Mouse (Mus musculus) ovary, postnatal 36 days (tissue): ENCODE measurements around the gene Dennd2a.
A peak's percentile ranks its signal among the peaks of the same experiment; 100 is the strongest.

Experiments used
- DNase-seq: peaks from one replicate; pipeline ENCODE4 v3.0.0; 2022; ENCODE audit warnings: low spot score, mixed read lengths

The Dennd2a gene

GRCm38 (mm10) chr6:39515040-39515738 lies 42.5 kb downstream of the Dennd2a start:
- no peak for DNase-seq

- DNase-seq, result no peak
These were observed 54.2 kb downstream of the Dennd2a start for GRCm38 (mm10) chr6:39503476-39503875.

GRCm38 (mm10) chr6:39497165-39497564 lies 60.5 kb downstream of the Dennd2a start:
- DNase-seq, result no peak

GRCm38 (mm10) chr6:39493129-39493714 lies 64.4 kb downstream of the Dennd2a start:
- peak; percentile 27 for DNase-seq

- DNase-seq, result no peak
These were observed 65.5 kb downstream of the Dennd2a start for GRCm38 (mm10) chr6:39492161-39492560.

GRCm38 (mm10) chr6:39491203-39491602 lies 66.5 kb downstream of the Dennd2a start:
- DNase-seq, result no peak

GRCm38 (mm10) chr6:39488292-39488691 lies 69.4 kb downstream of the Dennd2a start:
- no peak for DNase-seq

GRCm38 (mm10) chr6:39483656-39484055 lies 74.0 kb downstream of the Dennd2a start:
- no peak for DNase-seq

GRCm38 (mm10) chr6:39478509-39479150 lies 79.0 kb downstream of the Dennd2a start:
- DNase-seq, result no peak

GRCm38 (mm10) chr6:39476617-39477016 lies 81.0 kb downstream of the Dennd2a start:
- DNase-seq, result no peak

- DNase-seq, result no peak
These were observed 83.2 kb downstream of the Dennd2a start for GRCm38 (mm10) chr6:39474424-39474823.

- DNase-seq, result no peak
These were observed 84.8 kb downstream of the Dennd2a start for GRCm38 (mm10) chr6:39472837-39473236.

- DNase-seq, result no peak
These were observed 85.4 kb downstream of the Dennd2a start for GRCm38 (mm10) chr6:39472271-39472670.

- DNase-seq, result no peak
These were observed 87.6 kb downstream of the Dennd2a start for GRCm38 (mm10) chr6:39470076-39470475.

- no peak for DNase-seq
These were observed 88.2 kb downstream of the Dennd2a start for GRCm38 (mm10) chr6:39469427-39469826.

- DNase-seq, result peak; percentile 76
These were observed 94.8 kb downstream of the Dennd2a start for GRCm38 (mm10) chr6:39462621-39463538.

GRCm38 (mm10) chr6:39460040-39460439 lies 97.6 kb downstream of the Dennd2a start:
- no peak for DNase-seq

- DNase-seq, result no peak
These were observed 102.1 kb downstream of the Dennd2a start for GRCm38 (mm10) chr6:39455339-39456160.

- DNase-seq, result no peak
These were observed 103.1 kb downstream of the Dennd2a start for GRCm38 (mm10) chr6:39454616-39455015.

GRCm38 (mm10) chr6:39453564-39453963 lies 104.1 kb downstream of the Dennd2a start:
- DNase-seq, result no peak

GRCm38 (mm10) chr6:39451033-39451432 lies 106.6 kb downstream of the Dennd2a start:
- no peak for DNase-seq
